Mouse (Mus musculus) cerebellum, adult 2 months (tissue): ENCODE measurements around the gene Thumpd3.

Source experiments
- CTCF ChIP-seq: fragments of 200-500 bp; IDR thresholded peaks from 2 replicates; pipeline ENCODE4 v1.5.1; 2011; ENCODE audit warnings: low read depth, mild to moderate bottlenecking, control low read depth, low read length, moderate library complexity, borderline replicate concordance; ENCODE audit not compliant: insufficient read depth
- POLR2A ChIP-seq: fragments of 200-500 bp; IDR thresholded peaks from 2 replicates; pipeline ENCODE4 v1.6.1; 2011; ENCODE audit warnings: low read length, control low read depth, borderline replicate concordance; ENCODE audit not compliant: insufficient read depth

DNA sequence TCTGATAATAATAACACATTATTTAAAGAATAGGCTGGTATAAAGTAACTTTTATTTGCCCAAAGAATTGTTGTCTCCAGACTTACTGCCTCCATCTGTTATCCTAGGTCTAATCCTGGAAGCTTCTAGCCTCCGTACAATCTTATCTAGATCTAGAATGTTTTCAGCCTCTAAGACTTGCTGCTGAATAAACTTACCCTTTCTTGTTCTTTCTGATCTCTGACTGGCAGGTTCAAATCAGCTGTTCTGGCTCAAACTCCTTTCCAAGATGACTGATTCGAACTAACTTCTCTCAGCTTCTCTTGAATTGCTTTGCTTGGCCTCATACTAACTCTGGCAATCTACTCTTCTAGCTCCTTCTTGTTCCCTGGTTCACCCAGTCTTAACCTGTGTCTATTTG lies 5.7 kb upstream of the Thumpd3 start:
- TF ChIP-seq CTCF, result no peak
- no peak for TF ChIP-seq POLR2A
